Mouse (Mus musculus) embryonic facial prominence, embryonic 14.5 days (tissue): ENCODE measurements around the gene Paqr5. TPM values are rescaled to one million over a fixed set of nuclear protein-coding genes. Genes with fewer than 3 reads are reported as not detected.
A peak's percentile ranks its signal among the peaks of the same experiment; 100 is the strongest.

Source experiments
- ATAC-seq: fragments of 200-750 bp; cut with Nextera tagmentation; 2 replicates; pipeline ENCODE4 v1.8.0; 2017; ENCODE audit warnings: low read depth, moderate number of reproducible peaks, moderate TSS enrichment
- DNase-seq: peaks from one replicate; pipeline ENCODE4 v3.0.0-alpha.2; 2015; ENCODE audit warnings: low spot score
- H3K27ac ChIP-seq: fragments of 300-500 bp; sonication (generic); replicated peaks from 2 replicates; pipeline ENCODE4 v1.5.1; 2014; ENCODE audit warnings: low read depth, mild to moderate bottlenecking, low read length, moderate library complexity
- H3K27me3 ChIP-seq: fragments of 300-500 bp; sonication (generic); replicated peaks from 2 replicates; pipeline ENCODE4 v1.6.1; 2014; ENCODE audit warnings: low read length; ENCODE audit not compliant: control insufficient read depth, insufficient read depth
- H3K36me3 ChIP-seq: fragments of 300-500 bp; sonication (generic); 2 replicates; pipeline ENCODE4 v1.6.1; 2014; ENCODE audit warnings: low read length, mixed read lengths; ENCODE audit not compliant: control insufficient read depth, insufficient read depth
- H3K4me1 ChIP-seq: fragments of 300-500 bp; sonication (generic); 2 replicates; pipeline ENCODE4 v1.6.1; 2014; ENCODE audit warnings: antibody characterized with exemption, low read length; ENCODE audit not compliant: control insufficient read depth, insufficient read depth
- H3K4me2 ChIP-seq: fragments of 300-500 bp; sonication (generic); 2 replicates; pipeline ENCODE4 v1.6.1; 2014; ENCODE audit warnings: low read depth, mild to moderate bottlenecking, low read length, moderate library complexity, mixed read lengths
- H3K4me3 ChIP-seq: fragments of 300-500 bp; sonication (generic); 2 replicates; pipeline ENCODE4 v1.5.1; 2014; ENCODE audit warnings: low read depth, mild to moderate bottlenecking, low read length
- H3K9ac ChIP-seq: fragments of 300-500 bp; sonication (generic); 2 replicates; pipeline ENCODE4 v1.6.1; 2014; ENCODE audit warnings: low read depth, mild to moderate bottlenecking, low read length, moderate library complexity, mixed read lengths
- H3K9me3 ChIP-seq: fragments of 300-500 bp; sonication (generic); 2 replicates; pipeline ENCODE4 v1.6.1; 2016; ENCODE audit warnings: low read length; ENCODE audit not compliant: control insufficient read depth
- WGBS: fragments of 180-500 bp; shearing (Covaris S2); extraction: QIAGEN DNeasy Blood & Tissue Kit; methylation state at CpG from one replicate; pipeline ENCODE4 v1.1.7; 2014; 5-methylcytosine and 5-hydroxymethylcytosine counted together
- polyA plus RNA-seq: library from polyadenylated mRNA; unstranded; fragments of >200 nt; fragmentation: Nextera tagmentation; extraction: Ambion mirVana; gene quantifications from 2 replicates; pipeline ENCODE4 v1.2.1, GENCODE M21; 2014

Gene Paqr5
- polyA plus RNA-seq, 1 experiment from 2014 or later, result 7.4 TPM

DNA sequence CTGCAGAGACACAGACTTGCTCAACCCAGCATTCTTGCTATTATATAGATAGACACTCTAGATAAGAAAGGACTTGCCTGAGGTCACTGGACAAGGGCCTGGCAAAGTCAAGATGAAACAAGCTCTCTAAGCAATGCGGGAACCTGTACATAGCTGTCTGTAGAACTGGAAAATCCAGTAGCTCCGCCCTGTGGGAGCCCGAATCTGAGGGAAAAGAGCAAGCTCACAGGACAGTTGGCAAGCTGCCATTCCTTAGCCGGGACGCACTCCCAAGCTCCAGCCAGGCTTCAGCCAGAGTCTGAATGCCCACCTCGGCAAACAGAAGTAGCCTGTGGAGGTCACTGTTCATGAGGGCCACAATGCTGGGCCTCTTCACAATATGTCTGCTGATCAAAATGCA is 28.8 kb downstream of the Paqr5 start:
- ATAC-seq (peak; percentile 41; the same call in 1 of the 2 replicates), DNase-seq (peak; percentile 81)
- Histone ChIP-seq H3K27ac (no peak overlapping the region), H3K4me2 (no peak overlapping the region), H3K4me1 (no peaks in the 10 kb centered on the region), H3K27me3 (no peaks in the 10 kb centered on the region), H3K9ac (no peak overlapping the region), H3K9me3 (no peaks in the 10 kb centered on the region), H3K36me3 (no peaks in the 10 kb centered on the region), H3K4me3 (no peak overlapping the region)
- 28% methylated on average over 6 of the region's 6 CpGs for WGBS

DNA sequence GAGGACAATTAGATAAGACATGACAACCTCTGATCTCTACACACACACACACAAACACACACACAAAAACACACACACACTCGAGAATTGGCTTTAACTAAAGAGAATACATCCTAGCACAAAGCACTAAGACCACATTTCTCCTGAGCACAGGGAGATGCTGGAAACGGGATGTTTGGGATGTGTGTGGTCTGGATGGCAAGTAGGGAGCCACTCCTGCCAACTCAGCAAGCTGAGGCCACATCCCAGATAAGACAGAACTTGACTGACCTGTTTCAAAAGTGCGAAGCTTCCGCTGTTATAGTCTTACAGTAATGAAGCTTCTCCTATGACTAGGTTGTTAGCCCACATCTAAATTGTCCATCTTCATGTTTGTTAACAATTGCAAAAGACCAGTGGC is 35.5 kb downstream of the Paqr5 start:
- no peaks in the 10 kb centered on the region for H3K4me1 ChIP-seq
- no peaks in the 10 kb centered on the region for H3K9me3 ChIP-seq
- H3K9ac ChIP-seq, result no peak overlapping the region
- no peak overlapping the region for H3K4me2 ChIP-seq
- WGBS, result 67% methylated on average over 4 of the region's 4 CpGs
- DNase-seq, result peak; percentile 50
- H3K4me3 ChIP-seq, result no peak overlapping the region
- no peak for ATAC-seq
- no peaks in the 10 kb centered on the region for H3K36me3 ChIP-seq
- H3K27ac ChIP-seq, result no peak overlapping the region
- H3K27me3 ChIP-seq, result no peaks in the 10 kb centered on the region

DNA sequence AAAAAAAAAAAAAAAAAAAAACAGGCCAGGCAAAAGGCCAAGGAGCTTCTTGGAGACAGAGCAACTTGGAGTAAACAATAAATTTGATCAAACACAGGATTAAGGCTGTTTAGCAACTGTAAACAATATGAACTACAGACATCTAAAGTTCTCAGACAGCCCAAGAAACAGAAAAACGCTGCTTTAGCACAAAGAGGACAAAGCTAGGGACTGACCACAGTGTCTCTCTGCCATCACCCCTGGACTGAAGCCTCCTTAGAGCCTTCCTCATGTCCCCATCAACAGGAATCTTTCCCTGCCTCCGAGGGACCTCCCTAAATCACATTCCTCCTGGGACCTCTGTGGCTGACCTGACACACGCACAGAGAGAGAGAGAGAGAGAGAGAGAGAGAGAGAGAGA is 35.9 kb downstream of the Paqr5 start:
- Histone ChIP-seq H3K4me2 (no peak overlapping the region), H3K9ac (no peak overlapping the region), H3K9me3 (no peaks in the 10 kb centered on the region), H3K4me1 (no peaks in the 10 kb centered on the region), H3K4me3 (no peak overlapping the region), H3K27me3 (no peaks in the 10 kb centered on the region), H3K27ac (no peak overlapping the region), H3K36me3 (no peaks in the 10 kb centered on the region)
- DNase-seq (no peak), ATAC-seq (no peak)
- 33% methylated on average over 3 of the region's 3 CpGs for WGBS

DNA sequence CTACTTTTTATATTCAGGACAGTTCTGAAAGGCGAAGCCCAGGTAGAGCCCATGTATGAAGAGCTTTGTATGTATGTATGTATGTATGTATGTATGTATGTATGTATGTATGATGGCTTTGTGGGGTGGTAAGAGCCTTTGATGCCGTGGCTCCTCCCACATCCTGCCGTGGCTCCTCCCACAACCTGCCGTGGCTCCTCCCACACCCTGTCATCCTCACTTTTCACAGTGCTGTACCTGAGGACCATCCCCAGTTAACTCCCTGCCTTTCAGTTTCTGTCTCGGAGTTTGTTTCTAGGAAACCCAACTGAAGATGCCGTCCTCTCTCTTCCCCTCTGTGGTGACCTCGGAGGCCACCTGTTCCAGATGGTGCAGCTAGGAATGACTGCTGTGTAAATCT is 40.6 kb downstream of the Paqr5 start:
- no peak overlapping the region for H3K4me3 ChIP-seq
- no peak overlapping the region for H3K4me2 ChIP-seq
- no peak for ATAC-seq
- no peak overlapping the region for H3K9ac ChIP-seq
- no peaks in the 10 kb centered on the region for H3K27me3 ChIP-seq
- H3K4me1 ChIP-seq, result no peaks in the 10 kb centered on the region
- H3K36me3 ChIP-seq, result no peaks in the 10 kb centered on the region
- 86% methylated on average over 7 of the region's 7 CpGs for WGBS
- no peak overlapping the region for H3K27ac ChIP-seq
- DNase-seq, result no peak
- no peaks in the 10 kb centered on the region for H3K9me3 ChIP-seq

DNA sequence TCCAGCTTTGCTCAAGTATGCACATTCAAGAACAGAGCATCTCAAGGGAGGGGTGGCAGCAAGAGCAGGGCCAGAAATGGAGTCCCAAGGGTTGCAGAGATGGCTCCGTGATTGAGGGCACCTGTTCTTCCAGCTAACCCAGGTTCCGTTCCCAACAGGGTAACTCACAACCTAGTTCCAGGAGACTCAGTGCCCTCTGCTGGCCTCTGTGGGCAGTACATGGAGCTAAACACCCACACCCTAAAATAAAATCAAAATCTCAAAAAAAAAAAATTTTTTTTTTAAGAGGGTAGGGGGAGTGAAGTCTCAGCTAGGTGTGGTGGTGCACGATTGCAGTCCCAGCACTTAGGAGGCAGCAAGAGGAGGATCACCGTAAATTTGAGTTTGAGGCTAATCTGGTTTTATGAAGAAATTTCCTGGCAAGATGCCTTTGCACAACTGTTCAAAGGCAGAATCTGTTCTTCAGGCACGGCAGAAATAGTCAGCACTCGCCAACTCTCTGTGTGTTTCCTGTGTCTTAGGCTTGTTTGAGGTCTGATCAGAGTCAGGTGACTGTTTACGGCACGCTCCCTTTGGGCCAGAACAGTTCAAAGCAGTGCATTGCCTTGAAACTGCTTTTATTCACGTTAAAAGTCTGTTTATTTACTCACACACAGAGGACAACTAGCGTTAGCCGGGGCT is 41.3 kb downstream of the Paqr5 start:
- H3K4me3 ChIP-seq, result no peak overlapping the region
- 40% methylated on average over 11 of the region's 11 CpGs for WGBS
- no peak overlapping the region for H3K4me2 ChIP-seq
- H3K9ac ChIP-seq, result no peak overlapping the region
- H3K4me1 ChIP-seq, result no peaks in the 10 kb centered on the region
- H3K27ac ChIP-seq, result no peak overlapping the region
- DNase-seq (peak; percentile 60), ATAC-seq (no peak)
- no peaks in the 10 kb centered on the region for H3K9me3 ChIP-seq
- H3K27me3 ChIP-seq, result no peaks in the 10 kb centered on the region
- no peaks in the 10 kb centered on the region for H3K36me3 ChIP-seq

DNA sequence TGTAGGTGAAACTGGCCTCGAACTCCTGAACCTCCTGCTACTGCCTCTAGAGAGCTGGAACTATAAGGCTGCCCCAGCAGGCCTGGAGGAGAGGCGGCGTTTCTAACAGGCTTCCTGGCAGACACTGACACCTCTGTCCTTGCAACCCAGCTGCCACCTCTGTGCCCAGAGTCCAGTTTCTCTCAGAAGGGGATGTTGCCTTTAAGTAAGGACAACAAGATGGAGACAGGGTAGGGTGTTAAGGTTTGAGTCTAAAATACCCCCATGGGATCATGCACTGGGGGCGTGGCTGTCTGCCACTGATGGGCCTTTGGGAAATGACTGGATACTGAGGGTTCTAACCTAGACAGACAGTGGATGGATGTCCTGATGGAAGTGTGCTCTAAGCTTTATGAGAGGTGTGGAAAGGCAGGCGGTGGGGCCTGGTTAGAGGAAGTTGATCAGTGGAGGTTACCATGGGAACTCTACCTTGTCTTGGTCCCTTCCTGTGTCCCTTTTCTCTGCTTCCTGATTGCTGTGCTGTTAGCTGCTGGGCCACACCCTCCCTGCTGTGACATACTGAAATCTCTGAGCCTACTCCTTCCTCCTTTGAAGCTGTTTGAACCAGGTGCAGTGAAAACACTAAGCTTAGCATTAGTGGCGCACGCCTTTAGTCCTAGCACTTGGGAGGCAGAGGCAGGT is 43.6 kb downstream of the Paqr5 start:
- Histone ChIP-seq H3K9me3 (no peaks in the 10 kb centered on the region), H3K36me3 (no peaks in the 10 kb centered on the region), H3K4me2 (no peak overlapping the region), H3K27me3 (no peaks in the 10 kb centered on the region), H3K27ac (no peak overlapping the region), H3K9ac (no peak overlapping the region), H3K4me3 (no peak overlapping the region), H3K4me1 (no peaks in the 10 kb centered on the region)
- ATAC-seq (no peak), DNase-seq (no peak)
- 87% methylated on average over 7 of the region's 7 CpGs for WGBS

DNA sequence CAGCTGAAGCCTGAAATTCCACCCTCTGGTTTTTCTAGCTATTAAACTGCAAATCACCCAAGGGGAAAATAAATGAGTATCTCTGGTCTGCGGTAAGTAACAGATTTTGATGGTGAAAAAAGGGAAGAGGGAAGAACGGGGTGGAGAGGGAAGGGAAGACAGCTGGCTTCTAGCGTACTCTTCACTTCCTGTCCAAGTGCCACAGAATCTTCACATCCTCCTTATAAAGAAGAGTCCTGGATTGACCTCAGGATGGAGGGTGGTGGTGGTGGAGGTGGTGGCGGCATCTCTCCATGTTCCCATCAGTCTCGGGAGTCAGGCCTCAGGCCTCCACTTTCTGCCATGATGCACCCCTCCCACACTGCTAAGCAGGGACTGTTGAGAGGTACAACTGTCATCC is 44.8 kb downstream of the Paqr5 start:
- Histone ChIP-seq H3K9ac (no peak overlapping the region), H3K9me3 (no peaks in the 10 kb centered on the region), H3K36me3 (no peaks in the 10 kb centered on the region), H3K4me2 (no peak overlapping the region), H3K4me3 (no peak overlapping the region), H3K4me1 (no peaks in the 10 kb centered on the region), H3K27ac (no peak overlapping the region), H3K27me3 (no peaks in the 10 kb centered on the region)
- DNase-seq (no peak), ATAC-seq (no peak)
- 66% methylated on average over 5 of the region's 5 CpGs for WGBS

DNA sequence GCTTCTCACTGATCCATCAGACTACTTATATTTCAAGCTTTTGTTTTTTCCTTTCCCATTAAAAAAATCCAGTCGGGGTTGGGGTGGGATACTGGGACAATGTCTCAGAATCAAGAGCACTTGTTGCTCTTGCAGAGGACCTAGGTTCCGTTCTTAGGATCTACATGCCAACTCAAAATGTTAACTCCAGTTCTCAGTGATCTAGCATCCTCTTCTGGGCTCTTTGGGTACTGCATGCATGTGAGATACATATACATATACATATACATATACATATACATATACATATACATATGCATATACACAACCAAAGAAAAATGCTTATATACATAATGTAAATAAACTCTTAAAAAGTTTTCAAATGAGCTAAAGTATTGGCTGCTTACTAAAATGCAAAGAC is 46.7 kb downstream of the Paqr5 start:
- Histone ChIP-seq H3K4me3 (no peak overlapping the region), H3K27me3 (no peaks in the 10 kb centered on the region), H3K4me1 (no peaks in the 10 kb centered on the region), H3K9me3 (no peaks in the 10 kb centered on the region), H3K9ac (no peak overlapping the region), H3K4me2 (no peak overlapping the region), H3K27ac (no peak overlapping the region), H3K36me3 (no peaks in the 10 kb centered on the region)
- ATAC-seq (no peak), DNase-seq (no peak)
- WGBS, result 79% methylated on average over 2 of the region's 2 CpGs
